Comparison of ENCODE assay signal across 25 mouse cellular contexts in the genomic region with DNA sequence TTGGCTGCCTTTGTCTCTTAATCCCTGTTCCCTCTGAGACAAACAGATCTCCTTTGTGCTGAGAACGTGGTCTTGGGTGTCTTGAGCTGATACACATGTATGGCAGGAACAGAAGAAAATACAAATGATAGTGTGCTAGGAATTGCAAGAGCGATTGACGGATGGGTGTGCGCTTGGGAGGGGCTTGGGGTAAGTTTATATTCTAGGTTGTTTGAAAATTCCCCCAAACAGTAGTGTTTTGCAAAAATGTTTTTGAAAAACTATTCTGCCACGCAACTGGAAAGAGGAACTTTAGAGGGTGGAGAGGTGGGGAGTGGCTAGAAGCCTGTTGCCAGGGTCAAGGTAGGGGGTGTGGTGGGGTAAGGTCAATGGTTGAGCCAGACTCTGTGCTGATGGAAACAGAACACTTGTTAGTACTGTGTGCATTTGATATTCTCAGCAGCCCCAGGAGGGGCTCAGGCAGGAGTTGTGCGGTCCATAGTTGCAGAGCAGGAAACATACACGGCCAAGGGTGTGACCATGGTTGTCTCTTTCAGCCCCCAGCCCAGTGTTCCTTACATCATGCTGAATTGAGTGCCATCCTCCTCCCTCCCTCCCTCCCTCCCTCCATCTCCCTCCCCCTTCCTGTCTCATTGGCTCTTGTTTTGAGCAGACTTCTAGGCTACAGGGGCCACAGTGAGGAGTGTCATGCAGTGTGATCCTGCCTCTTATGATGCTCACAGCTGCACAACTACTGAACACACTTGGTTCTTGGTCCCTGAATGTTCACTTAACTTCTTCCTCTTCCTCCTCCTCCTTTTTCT.
DNase-seq lines count a peak whose midpoint lies in the region; ATAC-seq lines count a peak whose summit lies in the region.
"Had no signal": no experiment of that assay in that cellular context is flagged by ENCODE, and none has a peak within 500 bp of the region (broad histone marks: within the 10 kb centered on the region; RNA-seq: fewer than 3 reads in every experiment).

No protein-coding gene starts in this region.

- no peaks in the 10 kb centered on the region for H3K4me1 ChIP-seq in embryonic facial prominence, embryonic 11.5 days (ENCODE audit: control insufficient read depth, insufficient read depth, low read length)
- H3K4me1 ChIP-seq in embryonic facial prominence, embryonic 10.5 days: no peaks in the 10 kb centered on the region
- no peaks in the 10 kb centered on the region for H3K4me1 ChIP-seq in kidney, embryonic 15.5 days
- H3K4me1 ChIP-seq: embryonic facial prominence, embryonic 12.5 days; hindbrain, embryonic 12.5 days; liver, embryonic 15.5 days; midbrain, embryonic 12.5 days had no signal

- no peak overlapping the region for H3K4me2 ChIP-seq in embryonic facial prominence, embryonic 11.5 days (ENCODE audit: low read depth, low read length)
- no peak overlapping the region for H3K4me2 ChIP-seq in kidney, embryonic 15.5 days
- H3K4me2 ChIP-seq: embryonic facial prominence, embryonic 12.5 days; hindbrain, embryonic 12.5 days; liver, embryonic 15.5 days; midbrain, embryonic 12.5 days had no signal

- ATAC-seq in embryonic facial prominence, embryonic 11.5 days (replicated peaks; ENCODE audit: insufficient number of reproducible peaks, low FRiP score, low TSS enrichment, low read depth): 0 out of 2 replicates have a peak, but pooled peaks have one; percentile 69
- ATAC-seq in kidney, embryonic 15.5 days (replicated peaks; ENCODE audit: low FRiP score): peak; percentile 33; the same call in 1 of the 2 replicates
- ATAC-seq: forebrain, postnatal 0 days; lung, postnatal 0 days had no signal

- H3K27ac ChIP-seq in embryonic facial prominence, embryonic 11.5 days (replicated peaks; ENCODE audit: low read depth, low read length): no peak overlapping the region
- H3K27ac ChIP-seq in embryonic facial prominence, embryonic 10.5 days (replicated peaks): no peak overlapping the region
- H3K27ac ChIP-seq in kidney, embryonic 15.5 days: no peak overlapping the region
- H3K27ac ChIP-seq: embryonic facial prominence, embryonic 12.5 days; hindbrain, embryonic 12.5 days; liver, embryonic 15.5 days; midbrain, embryonic 12.5 days had no signal

- no peak for DNase-seq in embryonic facial prominence, embryonic 11.5 days (ENCODE audit: low spot score)
- DNase-seq in embryonic facial prominence, embryonic 10.5 days (ENCODE audit: low spot score): no peak
- no peak for DNase-seq in kidney, postnatal 25 days
- DNase-seq in spleen, postnatal 36 days (ENCODE audit: low spot score in 2 of 2): peak; percentile 44 to 45
- no peak for DNase-seq in spleen, adult 18-20 months
- DNase-seq in thymus, postnatal 10 days (ENCODE audit: low spot score in 2 of 2): no peak
- no peak for DNase-seq in left cerebral cortex, postnatal 14 days (ENCODE audit: low spot score in 2 of 2)
- DNase-seq: adrenal gland, adult 2 months; cerebellum, adult 11 months; cerebellum, adult 9-11 months; forebrain, postnatal 0 days; gastrocnemius, postnatal 36 days; heart, postnatal 14 days; kidney, adult 2 months; kidney, postnatal 14 days; layer of hippocampus, postnatal 36 days; liver; right cerebral cortex, postnatal 14 days; thymus, adult 2 months had no signal

- no peaks in the 10 kb centered on the region for H3K9me3 ChIP-seq in embryonic facial prominence, embryonic 11.5 days (replicated peaks; ENCODE audit: control insufficient read depth, low read length)
- no peaks in the 10 kb centered on the region for H3K9me3 ChIP-seq in embryonic facial prominence, embryonic 10.5 days
- H3K9me3 ChIP-seq in kidney, embryonic 15.5 days (replicated peaks): no peaks in the 10 kb centered on the region
- H3K9me3 ChIP-seq: embryonic facial prominence, embryonic 12.5 days; hindbrain, embryonic 12.5 days; liver, embryonic 15.5 days; midbrain, embryonic 12.5 days had no signal

- intact Hi-C loops in left cerebral cortex, postnatal 14 days (cut with DNase I): no loop called here

- no peak overlapping the region for H3K4me3 ChIP-seq in embryonic facial prominence, embryonic 11.5 days (ENCODE audit: low read depth, low read length)
- H3K4me3 ChIP-seq in embryonic facial prominence, embryonic 10.5 days: no peak overlapping the region
- no peak overlapping the region for H3K4me3 ChIP-seq in kidney, embryonic 15.5 days (replicated peaks)
- H3K4me3 ChIP-seq: embryonic facial prominence, embryonic 12.5 days; hindbrain, embryonic 12.5 days; liver, embryonic 15.5 days; midbrain, embryonic 12.5 days had no signal

- no peak overlapping the region for H3K9ac ChIP-seq in embryonic facial prominence, embryonic 11.5 days (replicated peaks; ENCODE audit: low read length)
- H3K9ac ChIP-seq in kidney, embryonic 15.5 days: no peak overlapping the region
- H3K9ac ChIP-seq: embryonic facial prominence, embryonic 12.5 days; forebrain, postnatal 0 days; hindbrain, embryonic 12.5 days; liver, embryonic 15.5 days; midbrain, embryonic 12.5 days had no signal

- H3K27me3 ChIP-seq in embryonic facial prominence, embryonic 11.5 days (ENCODE audit: control insufficient read depth, insufficient read depth, low read length): no peaks in the 10 kb centered on the region
- no peaks in the 10 kb centered on the region for H3K27me3 ChIP-seq in embryonic facial prominence, embryonic 10.5 days (replicated peaks; ENCODE audit: low read depth, poor library complexity, severe bottlenecking)
- H3K27me3 ChIP-seq in kidney, embryonic 15.5 days: no peaks in the 10 kb centered on the region
- H3K27me3 ChIP-seq: embryonic facial prominence, embryonic 12.5 days; hindbrain, embryonic 12.5 days; liver, embryonic 15.5 days; midbrain, embryonic 12.5 days had no signal

- WGBS in embryonic facial prominence, embryonic 11.5 days: 57% methylated on average over 7 of the region's 7 CpGs
- WGBS in embryonic facial prominence, embryonic 10.5 days: 60% methylated on average over 7 of the region's 7 CpGs
- 74% methylated on average over 7 of the region's 7 CpGs for WGBS in kidney, embryonic 15.5 days

- no peaks in the 10 kb centered on the region for H3K36me3 ChIP-seq in embryonic facial prominence, embryonic 11.5 days (replicated peaks; ENCODE audit: control insufficient read depth, insufficient read depth, low read depth, low read length)
- no peaks in the 10 kb centered on the region for H3K36me3 ChIP-seq in embryonic facial prominence, embryonic 10.5 days (replicated peaks)
- no peaks in the 10 kb centered on the region for H3K36me3 ChIP-seq in kidney, embryonic 15.5 days
- H3K36me3 ChIP-seq: embryonic facial prominence, embryonic 12.5 days; hindbrain, embryonic 12.5 days; liver, embryonic 15.5 days; midbrain, embryonic 12.5 days had no signal

Comparison
In these comparisons a context has a peak if more than half of its experiments do, and no peak if none do; other contexts are left out.
1. DNase-seq: peak in spleen, postnatal 36 days (2 of 2); none in embryonic facial prominence, embryonic 11.5 days (single experiment), embryonic facial prominence, embryonic 10.5 days (single experiment), kidney, postnatal 25 days (0 of 2), spleen, adult 18-20 months (0 of 2), thymus, postnatal 10 days (0 of 2) and left cerebral cortex, postnatal 14 days (0 of 2).